Mouse (Mus musculus) c-Kit-positive CD71-positive TER-119-negative erythroid progenitor cells, embryonic 14.5 days (primary cell): ENCODE measurements around the gene Tspan17.
"Not testable (repeated sequence)": the region's sequence is repeated elsewhere in the genome, so short reads cannot be mapped to it uniquely, and the experiment has no call there.

Experiments
- DNase-seq: peaks from one replicate; pipeline ENCODE4 v3.0.0-alpha.2; 2013; ENCODE audit warnings: low read depth

The Tspan17 gene

GRCm38 (mm10) chr13:54765281-54766191, 23.6 kb upstream of the Tspan17 start:
- DNase-seq, result no peak

- DNase-seq, result no peak
Observed at GRCm38 (mm10) chr13:54766192-54766768, 22.9 kb upstream of the Tspan17 start, which contains the start of gene Sncb. Gene Sncb (minus strand): TSS chr13:54766595.

- no peak for DNase-seq
Observed at GRCm38 (mm10) chr13:54767012-54767411, 22.2 kb upstream of the Tspan17 start.

- no peak for DNase-seq
Observed at GRCm38 (mm10) chr13:54780592-54780991, 8.6 kb upstream of the Tspan17 start.

GRCm38 (mm10) chr13:54781086-54781485, 8.1 kb upstream of the Tspan17 start:
- DNase-seq, result no peak

GRCm38 (mm10) chr13:54783235-54783634, 5.9 kb upstream of the Tspan17 start:
- DNase-seq, result no peak

GRCm38 (mm10) chr13:54783698-54784097, 5.5 kb upstream of the Tspan17 start, which contains the start of gene Eif4e1b:
Gene Eif4e1b (plus strand): TSS chr13:54783998.
- DNase-seq, result no peak

GRCm38 (mm10) chr13:54787591-54787990, 1.6 kb upstream of the Tspan17 start:
- not testable (repeated sequence) for DNase-seq

GRCm38 (mm10) chr13:54789561-54790397, 602 bp downstream of the Tspan17 start:
- no peak for DNase-seq

- DNase-seq, result no peak
Observed at GRCm38 (mm10) chr13:54792259-54793230, 3.4 kb downstream of the Tspan17 start.

GRCm38 (mm10) chr13:54794002-54794577, 4.9 kb downstream of the Tspan17 start:
- DNase-seq, result no peak

GRCm38 (mm10) chr13:54794843-54795242, 5.7 kb downstream of the Tspan17 start:
- no peak for DNase-seq

- no peak for DNase-seq
Observed at GRCm38 (mm10) chr13:54797356-54797755, 8.2 kb downstream of the Tspan17 start.

GRCm38 (mm10) chr13:54797861-54798643, 8.9 kb downstream of the Tspan17 start:
- DNase-seq, result no peak

- DNase-seq, result no peak
Observed at GRCm38 (mm10) chr13:54798740-54799139, 9.6 kb downstream of the Tspan17 start.

GRCm38 (mm10) chr13:54799701-54800100, 10.5 kb downstream of the Tspan17 start:
- peak; percentile 53 for DNase-seq

GRCm38 (mm10) chr13:54800206-54800605, 11.0 kb downstream of the Tspan17 start:
- no peak for DNase-seq

- DNase-seq, result no peak
Observed at GRCm38 (mm10) chr13:54803010-54803409, 13.8 kb downstream of the Tspan17 start.

- DNase-seq, result no peak
Observed at GRCm38 (mm10) chr13:54805134-54805838, 16.1 kb downstream of the Tspan17 start.
